Mouse (Mus musculus) layer of hippocampus, adult 11-12 months (tissue): ENCODE data around the gene Acadm.
A peak's percentile ranks its signal among the peaks of the same experiment; 100 is the strongest.

Source experiments
- DNase-seq: peaks from one replicate; pipeline ENCODE4 v3.0.0; 2022; ENCODE audit warnings: low spot score

Acadm gene

DNA sequence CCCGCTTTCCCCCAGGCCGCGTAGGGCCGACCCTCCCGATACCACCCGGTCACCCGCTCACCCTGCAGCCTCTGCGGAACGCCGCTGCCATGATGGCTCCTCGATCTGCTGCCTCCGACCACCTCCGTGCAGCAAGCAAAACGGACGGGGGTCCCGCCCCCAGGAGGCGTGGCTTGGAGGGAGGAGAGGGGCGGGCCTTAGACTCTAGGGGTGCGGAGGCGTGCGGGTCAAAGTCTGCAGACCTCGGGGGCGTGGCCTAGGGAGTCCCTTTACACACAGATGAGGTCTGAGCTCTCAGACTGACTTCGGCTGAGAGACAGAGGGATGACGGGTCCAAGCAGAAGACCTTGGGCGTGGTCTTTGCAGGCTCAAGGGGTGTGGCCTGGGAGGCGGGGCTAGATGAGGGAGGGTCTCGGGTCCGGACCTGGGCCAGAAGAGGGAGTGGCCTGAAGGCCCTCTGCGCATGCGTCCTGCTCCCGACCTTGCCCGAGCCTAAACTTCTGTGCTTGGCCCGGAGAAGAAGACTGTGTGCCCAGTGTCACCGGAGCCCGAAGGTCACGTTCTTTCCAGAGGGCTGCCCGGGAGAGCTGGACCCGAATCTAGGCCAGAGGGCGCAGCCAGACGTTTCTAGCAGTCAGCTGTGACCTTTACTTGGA, at the start of gene Acadm:
Gene Acadm (minus strand): TSS at position 298 of the 656 bp plus-strand sequence.
- peak; percentile 95 for DNase-seq

DNA sequence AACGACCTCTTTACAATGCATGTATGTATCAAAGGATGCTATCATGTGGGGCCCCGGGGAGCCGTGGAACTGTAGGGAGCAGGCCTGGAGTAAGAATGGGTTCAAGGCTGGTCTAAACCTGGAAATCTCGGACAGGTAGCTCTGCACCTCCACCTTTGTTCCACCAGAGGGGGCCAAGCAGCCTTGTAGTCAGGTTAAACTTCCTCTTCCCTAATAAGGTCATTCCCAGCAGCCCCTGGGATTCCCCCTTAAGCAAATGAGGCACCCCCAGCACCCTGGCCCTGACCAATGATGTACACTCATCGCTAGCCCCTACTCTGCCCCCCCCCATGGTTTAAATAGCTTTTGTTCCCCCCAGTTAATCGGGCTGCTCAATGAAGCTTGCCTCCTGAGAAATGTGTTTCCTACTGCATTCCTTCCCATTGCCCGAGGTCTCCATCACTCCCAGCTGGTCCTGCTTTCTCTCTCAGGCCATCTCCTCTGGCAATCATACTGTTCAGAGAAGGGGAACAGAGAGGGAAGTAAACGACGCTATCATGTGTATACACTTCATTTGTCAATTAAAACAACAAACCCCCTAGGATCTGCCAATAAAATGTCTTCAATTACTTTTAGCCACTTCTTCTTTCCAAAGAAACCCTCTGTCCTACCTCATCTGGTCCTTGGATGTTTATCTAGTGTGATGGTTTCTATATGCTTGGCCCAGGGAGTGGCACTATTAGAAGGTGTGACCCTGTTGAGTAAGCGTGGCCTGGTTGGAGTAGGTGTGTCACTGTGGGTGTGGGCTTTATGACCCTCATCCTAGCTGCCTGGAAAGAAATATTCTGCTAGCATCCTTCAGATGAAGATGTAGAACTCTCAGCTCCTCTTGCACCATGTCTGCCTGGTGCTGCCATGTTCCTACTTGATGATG, 40.3 kb upstream of the Acadm start:
- DNase-seq, result no peak

DNA sequence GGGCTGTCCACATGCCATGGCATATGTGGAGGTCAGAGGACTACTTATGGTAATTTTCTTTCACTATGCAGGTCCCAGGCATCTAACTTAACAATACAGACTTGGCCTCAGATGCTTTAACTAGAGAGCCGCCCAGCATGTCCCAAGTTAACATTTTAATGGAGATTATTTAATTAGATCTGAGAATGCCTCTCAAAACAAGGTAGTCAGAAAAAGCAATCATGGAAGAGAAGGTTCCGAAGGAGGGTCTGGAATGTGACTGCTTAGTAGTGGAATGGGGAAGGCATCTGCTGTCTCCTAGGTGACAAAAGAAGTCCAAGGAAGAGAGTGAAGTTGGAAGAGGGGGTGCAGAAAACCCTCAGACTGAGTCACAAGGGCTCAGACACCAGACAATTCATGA, 36.2 kb upstream of the Acadm start:
- no peak for DNase-seq

DNA sequence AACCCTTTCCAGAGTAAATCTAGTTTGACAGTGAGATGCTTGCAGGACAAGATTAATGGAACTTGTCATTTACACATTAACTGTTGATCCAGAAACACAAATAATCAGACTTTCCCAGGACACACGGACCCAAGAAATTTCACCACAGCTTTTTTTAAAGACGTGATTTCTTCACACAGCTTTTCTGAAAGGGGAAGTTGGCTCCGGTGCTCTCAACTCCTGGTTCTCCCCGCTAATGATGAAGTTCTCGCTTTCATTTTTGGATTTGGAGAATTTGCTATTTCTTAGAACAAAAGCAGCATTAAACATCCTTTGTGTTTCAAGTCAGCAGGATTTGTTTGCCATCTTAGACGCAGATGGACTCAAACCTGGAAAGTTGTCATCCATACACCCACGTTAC, 31.4 kb upstream of the Acadm start:
- no peak for DNase-seq

GRCm38 (mm10) chr3:153975060-153975459, 30.6 kb upstream of the Acadm start:
- peak; percentile 32 for DNase-seq

GRCm38 (mm10) chr3:153973949-153974760, 29.7 kb upstream of the Acadm start:
- DNase-seq, result peak; percentile 40

GRCm38 (mm10) chr3:153973171-153973948, 28.9 kb upstream of the Acadm start, which contains the start of gene Slc44a5:
Gene Slc44a5 (plus strand): TSS chr3:153973436.
- peak; percentile 42 for DNase-seq

DNA sequence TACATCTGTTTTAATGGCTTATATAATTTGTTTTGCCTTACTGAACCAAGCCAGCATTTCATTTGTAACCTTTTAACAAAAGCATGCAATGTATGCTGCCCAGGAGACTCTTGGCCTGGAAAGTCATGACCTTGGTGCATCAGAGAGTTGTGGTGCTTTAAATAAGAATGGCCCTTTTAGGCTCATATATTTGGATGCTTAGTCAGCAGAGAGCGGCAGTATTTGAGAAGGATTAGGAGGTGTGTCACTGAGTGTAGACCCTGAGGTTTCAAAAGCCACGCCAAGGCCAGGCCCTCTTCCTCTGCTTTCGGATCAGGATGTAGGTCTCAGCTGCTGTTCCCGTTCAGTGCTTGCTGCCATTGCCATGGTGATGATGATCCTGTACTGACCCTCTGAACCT, 25.0 kb upstream of the Acadm start:
- no peak for DNase-seq

DNA sequence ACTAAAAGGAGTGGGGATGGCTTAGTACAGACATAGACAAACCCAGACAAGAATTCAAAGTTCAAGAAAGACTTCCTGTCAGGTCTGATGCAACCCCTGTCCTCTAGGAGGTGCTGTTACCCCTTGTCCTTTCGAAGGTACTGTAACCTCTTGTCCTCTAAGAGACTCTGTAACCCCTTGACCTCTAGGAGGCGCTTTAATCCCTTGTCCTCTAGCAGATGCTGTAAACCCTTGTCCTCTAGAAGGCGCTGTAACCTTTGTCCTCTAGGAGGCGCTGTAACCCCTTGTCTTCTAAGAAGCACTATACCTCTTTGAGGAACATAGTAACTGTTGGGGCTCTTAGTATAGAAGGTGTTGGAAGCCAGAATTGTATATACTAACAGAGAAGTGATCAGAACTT, 24.1 kb upstream of the Acadm start:
- DNase-seq, result peak; percentile 70

- DNase-seq, result no peak
These were observed 23.0 kb upstream of the Acadm start for GRCm38 (mm10) chr3:153967447-153967846.

- no peak for DNase-seq
These were observed 17.4 kb upstream of the Acadm start for GRCm38 (mm10) chr3:153961632-153962389.

- DNase-seq, result no peak
These were observed 16.5 kb upstream of the Acadm start for GRCm38 (mm10) chr3:153960884-153961283.

DNA sequence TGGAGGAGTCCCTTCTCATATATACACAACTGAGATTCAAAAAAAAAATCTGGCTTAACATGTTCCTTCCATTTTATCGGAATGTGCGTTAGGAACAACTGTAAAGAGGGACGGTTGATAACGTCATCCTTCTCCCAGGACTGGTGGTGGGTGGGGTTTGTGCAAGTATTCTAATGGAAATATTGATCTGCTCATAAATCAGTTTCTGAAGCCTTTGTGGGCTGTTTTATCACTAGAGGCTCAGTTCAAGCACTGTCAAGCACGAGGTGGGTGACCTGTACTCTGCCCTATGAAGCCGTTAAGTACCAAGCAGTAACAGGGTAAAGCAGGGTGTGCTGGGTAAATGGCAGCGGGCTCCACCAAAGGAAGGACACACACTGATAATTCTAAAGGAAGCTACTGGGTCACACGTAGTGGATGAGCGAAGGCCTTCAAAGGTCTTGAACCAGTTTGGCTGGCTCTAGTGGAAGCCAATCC, 15.3 kb upstream of the Acadm start:
- no peak for DNase-seq

DNA sequence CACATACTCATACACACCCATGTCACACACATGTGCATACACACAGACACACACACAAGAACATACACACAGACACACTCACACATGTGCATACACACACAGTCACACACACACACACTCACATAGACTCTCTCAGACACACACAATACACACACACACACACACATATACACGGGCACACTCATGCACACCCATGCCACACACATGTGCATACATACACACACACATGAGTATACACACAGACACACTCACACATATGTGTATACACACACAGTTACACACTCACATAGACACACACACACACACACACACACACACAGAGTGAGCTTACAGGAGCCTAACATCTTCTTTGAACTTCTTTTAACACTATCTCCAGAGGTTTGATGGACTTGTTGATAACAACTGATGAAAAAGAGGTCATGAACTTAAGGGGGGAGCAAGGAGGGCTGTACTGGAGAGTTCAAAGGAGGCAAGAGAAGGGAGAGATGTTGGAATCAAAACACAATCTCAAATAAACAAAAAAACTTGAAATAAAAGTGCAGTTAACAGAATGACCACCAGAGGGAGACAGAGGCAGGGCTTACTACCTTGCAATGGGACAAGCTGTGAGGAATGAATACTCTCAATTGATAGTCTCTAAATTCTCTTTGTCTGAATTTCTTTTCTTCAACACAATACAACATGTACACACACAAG, 14.8 kb upstream of the Acadm start:
- peak; percentile 45 for DNase-seq

DNA sequence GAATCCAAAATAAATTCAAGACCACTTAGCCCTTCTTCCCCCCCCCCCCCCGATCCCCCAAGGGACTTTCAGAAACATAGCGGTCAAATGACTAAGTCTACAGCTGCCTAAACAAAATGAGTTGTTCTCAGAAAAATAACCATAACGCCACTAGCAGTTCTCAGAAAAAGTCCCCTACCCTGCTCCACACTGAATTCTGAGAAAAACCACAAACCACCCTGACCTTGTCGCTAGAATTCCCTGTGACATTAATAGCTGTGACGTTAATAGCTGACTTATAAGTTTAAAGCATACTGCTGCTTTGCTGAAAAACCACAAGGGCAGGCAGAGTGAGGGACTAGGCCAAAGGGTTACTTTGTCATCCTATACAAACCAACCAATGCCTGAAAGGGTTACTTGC, 13.5 kb upstream of the Acadm start:
- DNase-seq, result no peak

DNA sequence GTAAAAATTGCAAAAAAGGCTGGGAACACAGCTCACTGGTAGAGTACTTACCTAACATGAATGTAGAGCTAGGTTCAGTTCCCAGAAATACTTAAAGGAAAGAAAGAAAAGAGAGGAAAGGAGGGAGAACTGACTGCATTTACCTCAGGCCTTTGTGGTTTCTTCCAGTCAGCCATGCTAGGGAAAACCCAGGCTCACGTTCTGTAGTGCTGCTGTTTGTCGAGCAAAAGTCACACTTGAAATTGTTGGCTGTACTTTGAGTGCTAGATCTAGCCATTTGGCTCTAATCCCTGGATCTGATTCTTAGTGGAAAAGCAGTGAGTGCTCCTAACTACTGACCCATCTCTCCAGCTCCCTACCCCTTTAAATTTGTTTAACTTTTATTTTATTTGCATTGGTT, 3.7 kb upstream of the Acadm start:
- DNase-seq, result no peak

GRCm38 (mm10) chr3:153947271-153947670, 2.8 kb upstream of the Acadm start:
- no peak for DNase-seq

- DNase-seq, result no peak
These were observed 514 bp downstream of the Acadm start for GRCm38 (mm10) chr3:153943901-153944334.

DNA sequence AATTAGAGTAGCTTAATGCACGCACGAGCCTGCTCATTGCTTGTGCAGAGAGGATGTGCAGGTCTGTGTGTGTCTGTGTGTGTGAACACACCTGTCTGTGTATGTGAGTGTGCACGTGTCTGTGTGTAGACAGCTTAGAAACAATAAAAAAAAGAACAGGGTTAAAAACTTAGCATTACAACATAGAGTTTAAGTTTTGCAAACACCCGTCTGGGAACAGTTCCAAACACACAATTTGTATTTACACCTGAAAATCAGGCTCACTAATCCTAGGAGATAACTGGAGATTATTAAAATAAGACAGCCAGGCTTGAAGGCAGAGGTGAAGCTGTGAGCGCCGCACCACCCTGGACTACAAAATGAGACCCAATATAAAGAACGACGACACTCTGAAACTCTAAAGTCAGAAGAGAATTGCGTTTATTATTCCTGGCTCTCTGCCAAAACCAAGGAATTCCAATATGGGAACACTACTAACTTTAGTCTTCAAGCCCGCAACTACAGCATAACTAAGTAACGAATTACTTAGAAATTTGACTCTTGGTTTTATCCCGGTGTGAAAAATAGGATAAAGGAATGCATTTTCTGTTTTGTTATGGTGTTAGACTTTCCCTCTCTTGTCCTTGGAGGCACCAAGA, 1.3 kb downstream of the Acadm start:
- no peak for DNase-seq

DNA sequence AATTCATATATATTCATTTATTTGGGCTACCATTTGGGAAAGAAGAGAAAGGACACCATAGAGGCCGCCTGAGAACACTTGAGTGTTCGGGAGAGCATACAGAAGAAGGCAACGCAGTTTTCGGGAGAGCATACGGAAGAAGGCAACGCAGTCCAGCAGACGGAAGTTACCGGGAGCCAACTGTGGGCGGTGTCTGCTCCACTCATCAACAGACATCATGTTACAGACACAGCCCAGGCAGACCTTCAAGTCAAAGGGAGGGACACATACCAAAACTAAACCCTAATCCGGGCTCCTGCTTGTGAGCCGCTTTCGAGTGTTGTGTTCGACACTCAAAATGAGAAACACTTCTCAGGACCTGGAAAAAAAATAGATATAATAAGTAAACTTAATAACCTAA, 2.8 kb downstream of the Acadm start:
- DNase-seq, result no peak
